Mouse (Mus musculus) forebrain, embryonic 16.5 days (tissue): ENCODE results near the gene Gm17402. TPM values are rescaled to one million over a fixed set of nuclear protein-coding genes. Genes with fewer than 3 reads are reported as not detected.
A peak's percentile ranks its signal among the peaks of the same experiment; 100 is the strongest.

ENCODE experiments used
- ATAC-seq: fragments of 200-750 bp; cut with Nextera tagmentation; 2 replicates; pipeline ENCODE4 v1.8.0; 2017; ENCODE audit warnings: mild to moderate bottlenecking, moderate library complexity
- H3K27ac ChIP-seq: fragments of 300-500 bp; sonication (generic); 2 replicates; pipeline ENCODE4 v1.5.1; 2014; ENCODE audit warnings: low read length, control low read depth
- H3K27me3 ChIP-seq: fragments of 300-500 bp; sonication (generic); replicated peaks from 2 replicates; pipeline ENCODE4 v1.6.1; 2014; ENCODE audit warnings: low read length; ENCODE audit not compliant: control insufficient read depth, insufficient read depth
- H3K36me3 ChIP-seq: fragments of 300-500 bp; sonication (generic); 2 replicates; pipeline ENCODE4 v1.6.1; 2014; ENCODE audit not compliant: control insufficient read depth, insufficient read depth
- H3K4me1 ChIP-seq: fragments of 300-500 bp; sonication (generic); replicated peaks from 2 replicates; pipeline ENCODE4 v1.6.1; 2014; ENCODE audit warnings: low read length; ENCODE audit not compliant: control insufficient read depth, insufficient read depth
- H3K4me2 ChIP-seq: fragments of 300-500 bp; sonication (generic); 2 replicates; pipeline ENCODE4 v1.6.1; 2014; ENCODE audit warnings: mild to moderate bottlenecking, low read length, control low read depth
- H3K4me3 ChIP-seq: fragments of 300-500 bp; sonication (generic); replicated peaks from 2 replicates; pipeline ENCODE4 v1.5.1; 2014; ENCODE audit warnings: mild to moderate bottlenecking, low read length, control low read depth
- H3K9ac ChIP-seq: fragments of 300-500 bp; sonication (generic); replicated peaks from 2 replicates; pipeline ENCODE4 v1.6.1; 2014; ENCODE audit warnings: low read depth, low read length, control low read depth
- H3K9me3 ChIP-seq: fragments of 300-500 bp; sonication (generic); 2 replicates; pipeline ENCODE4 v1.6.1; 2016; ENCODE audit warnings: low read length; ENCODE audit not compliant: control insufficient read depth
- WGBS: fragments of 180-500 bp; shearing (Covaris S2); extraction: QIAGEN DNeasy Blood & Tissue Kit; methylation state at CpG from one replicate; pipeline ENCODE4 v1.1.7; 2014; 5-methylcytosine and 5-hydroxymethylcytosine counted together
- polyA plus RNA-seq: library from polyadenylated mRNA; unstranded; fragments of >200 nt; fragmentation: Nextera tagmentation; extraction: Ambion mirVana; gene quantifications from 2 replicates; pipeline ENCODE4 v1.2.1, GENCODE M21; 2015

Gene Gm17402
- polyA plus RNA-seq, 1 experiment from 2014 or later: not detected

- no peak overlapping the region for H3K4me3 ChIP-seq
- H3K27ac ChIP-seq: no peak overlapping the region
- H3K4me2 ChIP-seq: no peak overlapping the region
- H3K36me3 ChIP-seq: no peaks in the 10 kb centered on the region
- ATAC-seq: no peak; the same call in 1 of the 2 replicates
- no peaks in the 10 kb centered on the region; the same call in 1 of the 2 replicates for H3K27me3 ChIP-seq
- WGBS: 18% methylated on average over 7 of the region's 7 CpGs
- H3K9me3 ChIP-seq: no peaks in the 10 kb centered on the region
- no peak overlapping the region for H3K9ac ChIP-seq
- H3K4me1 ChIP-seq: no peaks in the 10 kb centered on the region
These were observed 16.6 kb downstream of the Gm17402 start for GRCm38 (mm10) chr3:67358376-67358775.

GRCm38 (mm10) chr3:67352763-67353149 is 22.2 kb downstream of the Gm17402 start:
- peaks cover 2% of the 10 kb centered on the region; the same call in 1 of the 2 replicates for H3K4me1 ChIP-seq

DNA sequence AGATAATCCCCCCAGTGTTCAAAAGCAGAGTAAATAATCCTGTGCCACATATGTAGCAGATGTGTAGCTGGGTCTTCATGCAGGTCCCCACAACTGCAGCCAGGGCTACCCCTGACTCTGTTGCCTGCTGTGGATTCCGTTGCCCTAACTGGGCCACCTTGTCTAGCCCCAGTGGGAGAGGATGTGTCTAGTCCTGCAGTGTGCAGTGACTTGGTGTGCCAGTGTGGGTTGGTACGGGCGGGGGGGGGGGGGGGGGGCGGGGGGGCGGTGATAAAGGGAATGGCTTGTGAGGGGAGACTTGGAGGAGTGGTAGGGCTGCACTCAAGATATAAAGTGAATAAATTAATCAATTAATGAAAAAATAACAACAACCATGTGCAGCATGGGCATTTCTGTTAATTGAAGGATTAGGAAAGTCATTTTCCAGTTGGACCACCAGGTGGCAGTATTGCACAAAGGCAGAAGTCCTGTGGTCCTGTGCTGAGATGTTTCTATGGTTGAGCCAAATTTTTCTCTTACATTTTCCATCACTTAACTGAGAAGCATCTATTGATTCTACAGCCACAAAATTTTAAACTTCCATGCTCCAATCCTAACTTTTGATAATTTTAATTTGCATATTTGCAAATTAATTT is 22.7 kb downstream of the Gm17402 start:
- peaks cover 2% of the 10 kb centered on the region; the same call in 1 of the 2 replicates for H3K4me1 ChIP-seq
- WGBS: 28% methylated on average over 4 of the region's 5 CpGs
- H3K4me3 ChIP-seq: no peak overlapping the region
- H3K9me3 ChIP-seq: no peaks in the 10 kb centered on the region
- no peaks in the 10 kb centered on the region; the same call in 1 of the 2 replicates for H3K27me3 ChIP-seq
- no peak overlapping the region for H3K4me2 ChIP-seq
- no peak overlapping the region for H3K27ac ChIP-seq
- ATAC-seq: peak; percentile 69
- no peaks in the 10 kb centered on the region for H3K36me3 ChIP-seq
- H3K9ac ChIP-seq: no peak overlapping the region

More at GRCm38 (mm10) chr3:67352763-67353149, 22.2 kb downstream of the Gm17402 start:
- H3K27me3 ChIP-seq: no peaks in the 10 kb centered on the region; the same call in 1 of the 2 replicates
- H3K27ac ChIP-seq: no peak overlapping the region
- H3K9ac ChIP-seq: no peak overlapping the region
- ATAC-seq: peak; percentile 55
- 68% methylated on average over 3 of the region's 3 CpGs for WGBS
- no peaks in the 10 kb centered on the region for H3K36me3 ChIP-seq
- no peak overlapping the region for H3K4me3 ChIP-seq
- no peaks in the 10 kb centered on the region for H3K9me3 ChIP-seq
- H3K4me2 ChIP-seq: no peak overlapping the region

- no peak overlapping the region for H3K4me3 ChIP-seq
- peaks cover 7% of the 10 kb centered on the region; the same call in 1 of the 2 replicates for H3K4me1 ChIP-seq
- no peak overlapping the region for H3K9ac ChIP-seq
- H3K36me3 ChIP-seq: no peaks in the 10 kb centered on the region
- 0 out of 2 replicates have a peak, but pooled peaks have one; percentile 8 for ATAC-seq
- no peak overlapping the region for H3K27ac ChIP-seq
- WGBS: 57% methylated on average over 12 of the region's 12 CpGs
- no peaks in the 10 kb centered on the region for H3K27me3 ChIP-seq
- H3K4me2 ChIP-seq: no peak overlapping the region
- H3K9me3 ChIP-seq: no peaks in the 10 kb centered on the region
These were observed 23.4 kb downstream of the Gm17402 start for GRCm38 (mm10) chr3:67351406-67352127.

- no peaks in the 10 kb centered on the region for H3K27me3 ChIP-seq
- peaks cover 6% of the 10 kb centered on the region; the same call in 1 of the 2 replicates for H3K4me1 ChIP-seq
- H3K9me3 ChIP-seq: no peaks in the 10 kb centered on the region
- 22% methylated on average over 2 of the region's 2 CpGs for WGBS
- H3K9ac ChIP-seq: no peak overlapping the region
- ATAC-seq: peak; percentile 66
- no peak overlapping the region for H3K4me2 ChIP-seq
- H3K4me3 ChIP-seq: no peak overlapping the region
- no peaks in the 10 kb centered on the region for H3K36me3 ChIP-seq
- H3K27ac ChIP-seq: no peak overlapping the region
These were observed 28.3 kb downstream of the Gm17402 start for GRCm38 (mm10) chr3:67346674-67347073.

- Histone ChIP-seq H3K27ac (no peak overlapping the region), H3K4me2 (no peak overlapping the region), H3K36me3 (no peaks in the 10 kb centered on the region), H3K4me1 (peaks cover 7% of the 10 kb centered on the region; the same call in 1 of the 2 replicates), H3K9me3 (no peaks in the 10 kb centered on the region), H3K27me3 (no peaks in the 10 kb centered on the region), H3K4me3 (no peak overlapping the region), H3K9ac (no peak overlapping the region)
- ATAC-seq: peak; percentile 46; the same call in 1 of the 2 replicates
- WGBS: 7% methylated on average over 2 of the region's 2 CpGs
These were observed 30.4 kb downstream of the Gm17402 start for GRCm38 (mm10) chr3:67344599-67344998.

DNA sequence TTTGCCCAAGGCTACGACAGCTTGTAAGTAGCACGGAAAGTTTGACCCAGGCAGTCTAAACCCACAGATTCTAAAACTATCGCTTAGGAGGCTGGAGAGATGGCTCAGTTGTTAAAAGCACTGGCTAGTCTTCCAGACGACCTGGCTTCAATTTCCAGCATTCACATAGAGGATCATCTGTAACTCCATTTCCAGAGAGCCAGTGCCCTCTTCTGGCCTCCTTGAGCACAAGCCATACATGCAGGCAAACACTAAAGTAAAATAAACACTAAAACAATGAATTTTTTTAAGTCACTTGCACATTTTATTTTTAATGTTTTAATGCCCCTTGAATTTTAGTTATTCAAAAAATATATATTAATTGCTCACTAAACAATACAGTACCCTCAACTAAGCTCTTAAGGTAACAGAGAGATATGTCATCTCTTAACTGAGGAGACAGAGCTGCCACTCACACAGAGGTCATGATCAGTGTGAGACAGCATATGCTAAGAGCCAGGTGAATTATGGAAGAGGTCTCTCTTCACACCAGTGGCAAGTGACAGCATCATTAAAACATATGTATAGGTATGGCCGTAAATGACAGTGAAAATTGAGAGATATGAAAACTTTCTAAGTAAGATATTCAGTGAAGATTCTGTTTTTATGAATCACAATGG is 31.8 kb downstream of the Gm17402 start:
- no peak overlapping the region for H3K4me3 ChIP-seq
- no peak overlapping the region for H3K27ac ChIP-seq
- H3K27me3 ChIP-seq: no peaks in the 10 kb centered on the region
- H3K4me2 ChIP-seq: no peak overlapping the region
- no peaks in the 10 kb centered on the region for H3K36me3 ChIP-seq
- H3K9ac ChIP-seq: no peak overlapping the region
- 61% methylated on average over 5 of the region's 5 CpGs for WGBS
- H3K4me1 ChIP-seq: peaks cover 7% of the 10 kb centered on the region; the same call in 1 of the 2 replicates
- no peaks in the 10 kb centered on the region for H3K9me3 ChIP-seq
- ATAC-seq: no peak

DNA sequence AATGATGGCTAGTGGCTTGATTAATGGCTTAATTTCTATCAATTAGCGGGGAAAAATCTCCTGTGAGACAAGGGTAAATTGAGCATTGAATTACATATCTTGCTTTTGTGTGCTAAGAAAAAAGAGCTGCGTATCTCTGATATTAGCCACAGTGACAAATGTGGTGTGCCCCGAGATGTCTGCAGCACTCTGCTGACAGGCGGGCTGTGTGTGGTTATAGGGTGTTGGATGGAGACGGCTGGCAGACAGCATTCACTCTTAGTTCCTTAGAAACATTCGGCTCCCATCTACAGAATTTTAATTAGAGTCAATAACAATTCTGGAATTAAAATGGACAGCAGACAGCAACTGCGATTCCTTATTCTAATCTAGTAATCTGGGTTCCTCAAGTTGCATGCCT is 34.0 kb downstream of the Gm17402 start:
- ATAC-seq: peak; percentile 83
- H3K27ac ChIP-seq: no peak overlapping the region

GRCm38 (mm10) chr3:67339558-67339957 is 35.4 kb downstream of the Gm17402 start:
- Histone ChIP-seq H3K27ac (no peak overlapping the region), H3K36me3 (no peaks in the 10 kb centered on the region), H3K27me3 (no peaks in the 10 kb centered on the region), H3K4me1 (0 out of 2 replicates have a peak, but pooled peaks cover 2% of the 10 kb centered on the region), H3K9ac (no peak overlapping the region), H3K9me3 (no peaks in the 10 kb centered on the region), H3K4me2 (no peak overlapping the region), H3K4me3 (no peak overlapping the region)
- no peak for ATAC-seq
- WGBS: 69% methylated on average over 3 of the region's 3 CpGs

More for the DNA sequence above, 34.0 kb downstream of the Gm17402 start:
- no peak overlapping the region for H3K9ac ChIP-seq
- no peak overlapping the region for H3K4me2 ChIP-seq
- H3K36me3 ChIP-seq: no peaks in the 10 kb centered on the region
- WGBS: 35% methylated on average over 7 of the region's 7 CpGs
- H3K4me3 ChIP-seq: no peak overlapping the region
- H3K27me3 ChIP-seq: no peaks in the 10 kb centered on the region
- H3K4me1 ChIP-seq: 0 out of 2 replicates have a peak, but pooled peaks cover 2% of the 10 kb centered on the region
- no peaks in the 10 kb centered on the region for H3K9me3 ChIP-seq
